Mouse (Mus musculus): ENCODE data around the gene Mapk13.
"Not testable (repeated sequence)": the region's sequence is repeated elsewhere in the genome, so short reads cannot be mapped to it uniquely, and the experiment has no call there.

Mapk13 gene

GRCm38 (mm10) chr17:28769121-28769874 lies at the start of gene Mapk13:
Gene Mapk13 (plus strand): TSS chr17:28769297.
- no peak for DNase-seq (ENCODE audit: extremely low spot score, low read depth, low spot score)

- no peak for DNase-seq (ENCODE audit: extremely low spot score, low read depth, low spot score)
Measured at GRCm38 (mm10) chr17:28725783-28726182, 43.3 kb upstream of the Mapk13 start, which contains the start of gene AC170998.1. Gene AC170998.1 (plus strand): TSS chr17:28726083.

- not testable (repeated sequence) for DNase-seq (ENCODE audit: extremely low spot score, low read depth, low spot score)
Measured at GRCm38 (mm10) chr17:28727511-28727910, 41.6 kb upstream of the Mapk13 start.

- DNase-seq (ENCODE audit: extremely low spot score, low read depth, low spot score): no peak
Measured at GRCm38 (mm10) chr17:28735317-28736105, 33.6 kb upstream of the Mapk13 start.

- DNase-seq (ENCODE audit: extremely low spot score, low read depth, low spot score): no peak
Measured at GRCm38 (mm10) chr17:28736486-28736885, 32.6 kb upstream of the Mapk13 start.

- DNase-seq (ENCODE audit: extremely low spot score, low read depth, low spot score): no peak
Measured at GRCm38 (mm10) chr17:28737973-28738372, 31.1 kb upstream of the Mapk13 start.

GRCm38 (mm10) chr17:28739244-28739643 lies 29.9 kb upstream of the Mapk13 start:
- DNase-seq (ENCODE audit: extremely low spot score, low read depth, low spot score): no peak

- no peak for DNase-seq (ENCODE audit: extremely low spot score, low read depth, low spot score)
Measured at GRCm38 (mm10) chr17:28743145-28743866, 25.8 kb upstream of the Mapk13 start.

- DNase-seq (ENCODE audit: extremely low spot score, low read depth, low spot score): no peak
Measured at GRCm38 (mm10) chr17:28743916-28744315, 25.2 kb upstream of the Mapk13 start.

GRCm38 (mm10) chr17:28745773-28746172 lies 23.3 kb upstream of the Mapk13 start:
- DNase-seq (ENCODE audit: extremely low spot score, low read depth, low spot score): no peak

- no peak for DNase-seq (ENCODE audit: extremely low spot score, low read depth, low spot score)
Measured at GRCm38 (mm10) chr17:28748001-28748400, 21.1 kb upstream of the Mapk13 start.

GRCm38 (mm10) chr17:28750580-28750979 lies 18.5 kb upstream of the Mapk13 start:
- DNase-seq (ENCODE audit: extremely low spot score, low read depth, low spot score): no peak

- DNase-seq (ENCODE audit: extremely low spot score, low read depth, low spot score): no peak
Measured at GRCm38 (mm10) chr17:28756447-28756846, 12.7 kb upstream of the Mapk13 start.

GRCm38 (mm10) chr17:28757470-28757869 lies 11.6 kb upstream of the Mapk13 start:
- DNase-seq (ENCODE audit: extremely low spot score, low read depth, low spot score): no peak

GRCm38 (mm10) chr17:28760736-28761312 lies 8.3 kb upstream of the Mapk13 start:
- no peak for DNase-seq (ENCODE audit: extremely low spot score, low read depth, low spot score)

GRCm38 (mm10) chr17:28761871-28762270 lies 7.2 kb upstream of the Mapk13 start:
- DNase-seq (ENCODE audit: extremely low spot score, low read depth, low spot score): no peak

GRCm38 (mm10) chr17:28766203-28766602 lies 2.9 kb upstream of the Mapk13 start:
- DNase-seq (ENCODE audit: extremely low spot score, low read depth, low spot score): no peak

- DNase-seq (ENCODE audit: extremely low spot score, low read depth, low spot score): no peak
Measured at GRCm38 (mm10) chr17:28766781-28767515, 2.1 kb upstream of the Mapk13 start.

- DNase-seq (ENCODE audit: extremely low spot score, low read depth, low spot score): no peak
Measured at GRCm38 (mm10) chr17:28769875-28770421, 851 bp downstream of the Mapk13 start.

- DNase-seq (ENCODE audit: extremely low spot score, low read depth, low spot score): no peak
Measured at GRCm38 (mm10) chr17:28771289-28771688, 2.2 kb downstream of the Mapk13 start.
